Mouse (Mus musculus): ENCODE results near the gene Thy1. TPM values are rescaled to one million over a fixed set of nuclear protein-coding genes. Genes with fewer than 3 reads are reported as not detected.

Thy1 gene
- polyA plus RNA-seq, 1 experiment from 2014 or later, result 2.4 TPM

DNA sequence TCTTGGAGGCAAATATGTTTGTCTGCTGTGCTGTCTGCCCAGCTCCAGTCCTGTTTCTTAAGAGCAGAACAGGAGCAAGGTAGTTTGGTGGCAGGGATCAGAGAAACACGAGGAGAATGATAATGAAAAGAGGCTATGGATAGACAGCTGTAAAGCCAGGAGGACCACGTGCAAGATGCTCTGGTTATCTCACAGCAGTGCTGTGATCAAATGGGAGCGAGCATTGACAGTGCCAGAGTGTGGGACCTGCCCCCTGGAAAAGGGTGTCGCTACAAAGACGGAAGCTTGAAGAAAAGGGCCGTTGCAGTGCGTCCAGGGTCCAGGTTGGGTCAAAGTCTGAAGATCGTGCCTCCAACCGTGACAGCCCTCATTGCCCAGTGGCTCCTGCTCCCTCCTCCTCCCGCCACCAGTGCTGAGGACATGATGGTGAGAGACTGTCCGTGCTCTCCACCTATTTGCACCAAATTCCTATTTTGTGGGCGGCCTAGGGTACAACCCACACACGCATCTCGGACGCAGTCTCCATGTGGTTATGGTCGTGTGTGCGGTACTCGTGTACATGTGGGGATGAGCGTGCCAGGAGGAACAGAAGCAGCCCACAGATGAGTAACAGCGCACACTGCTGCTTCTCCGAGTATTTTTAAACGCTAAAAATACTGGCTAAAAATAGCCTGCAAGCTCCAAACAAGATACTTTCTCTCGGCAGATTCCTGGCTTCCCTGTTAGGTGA lies 40.4 kb downstream of the Thy1 start:
- H3K27me3 ChIP-seq (ENCODE audit: control insufficient read depth, insufficient read depth, low read length), result peaks cover 6% of the 10 kb centered on the region
- H3K4me2 ChIP-seq (ENCODE audit: low read depth, low read length), result peak overlapping the region; percentile 97; the same call in 1 of the 2 replicates
- H3K4me3 ChIP-seq (ENCODE audit: low read depth, low read length), result no peak overlapping the region
- 7% methylated on average over 23 of the region's 23 CpGs for WGBS
- DNase-seq (ENCODE audit: low spot score) (no peak), ATAC-seq (replicated peaks; ENCODE audit: insufficient number of reproducible peaks, low FRiP score, low TSS enrichment, low read depth) (no peak)
- no peak overlapping the region for H3K27ac ChIP-seq (replicated peaks; ENCODE audit: low read depth, low read length)
- no peaks in the 10 kb centered on the region for H3K9me3 ChIP-seq (replicated peaks; ENCODE audit: control insufficient read depth, low read length)
- H3K9ac ChIP-seq (replicated peaks; ENCODE audit: low read length), result no peak overlapping the region
- peaks cover 6% of the 10 kb centered on the region for H3K4me1 ChIP-seq (ENCODE audit: control insufficient read depth, insufficient read depth, low read length)
- no peaks in the 10 kb centered on the region for H3K36me3 ChIP-seq (replicated peaks; ENCODE audit: control insufficient read depth, insufficient read depth, low read depth, low read length)

DNA sequence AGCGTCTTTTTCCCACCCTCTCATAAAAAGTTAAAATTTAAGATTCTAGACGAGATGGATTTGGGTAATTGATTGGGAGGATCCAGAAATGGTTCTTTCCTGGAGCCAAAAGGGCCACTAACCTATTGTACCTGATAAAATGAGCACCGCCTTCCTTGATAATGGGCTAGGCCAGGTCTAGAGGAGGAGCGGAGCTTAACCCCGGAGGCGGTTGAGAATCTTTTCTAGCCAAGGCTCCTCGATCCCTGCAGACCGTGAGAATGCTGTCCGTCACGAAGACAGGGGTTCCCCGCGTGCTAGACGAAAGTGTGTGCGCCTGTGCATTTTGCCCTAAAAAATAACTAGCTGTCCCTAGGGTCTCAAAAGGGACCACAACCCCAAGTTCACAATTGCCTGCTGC lies 41.1 kb downstream of the Thy1 start:
- 0 out of 2 replicates have a peak, but pooled peaks have one; percentile 11 for ATAC-seq (replicated peaks; ENCODE audit: insufficient number of reproducible peaks, low FRiP score, low TSS enrichment, low read depth)
- Histone ChIP-seq H3K9ac (replicated peaks; ENCODE audit: low read length) (peak overlapping the region; percentile 72), H3K27ac (replicated peaks; ENCODE audit: low read depth, low read length) (no peak overlapping the region), H3K9me3 (replicated peaks; ENCODE audit: control insufficient read depth, low read length) (no peaks in the 10 kb centered on the region), H3K4me1 (ENCODE audit: control insufficient read depth, insufficient read depth, low read length) (peaks cover 6% of the 10 kb centered on the region), H3K36me3 (replicated peaks; ENCODE audit: control insufficient read depth, insufficient read depth, low read depth, low read length) (no peaks in the 10 kb centered on the region), H3K27me3 (ENCODE audit: control insufficient read depth, insufficient read depth, low read length) (peaks cover 6% of the 10 kb centered on the region), H3K4me2 (ENCODE audit: low read depth, low read length) (peak overlapping the region; percentile 97), H3K4me3 (ENCODE audit: low read depth, low read length) (peak overlapping the region; percentile 58)
- WGBS, result 2% methylated on average over 14 of the region's 14 CpGs
- no peak for DNase-seq (ENCODE audit: low spot score)

DNA sequence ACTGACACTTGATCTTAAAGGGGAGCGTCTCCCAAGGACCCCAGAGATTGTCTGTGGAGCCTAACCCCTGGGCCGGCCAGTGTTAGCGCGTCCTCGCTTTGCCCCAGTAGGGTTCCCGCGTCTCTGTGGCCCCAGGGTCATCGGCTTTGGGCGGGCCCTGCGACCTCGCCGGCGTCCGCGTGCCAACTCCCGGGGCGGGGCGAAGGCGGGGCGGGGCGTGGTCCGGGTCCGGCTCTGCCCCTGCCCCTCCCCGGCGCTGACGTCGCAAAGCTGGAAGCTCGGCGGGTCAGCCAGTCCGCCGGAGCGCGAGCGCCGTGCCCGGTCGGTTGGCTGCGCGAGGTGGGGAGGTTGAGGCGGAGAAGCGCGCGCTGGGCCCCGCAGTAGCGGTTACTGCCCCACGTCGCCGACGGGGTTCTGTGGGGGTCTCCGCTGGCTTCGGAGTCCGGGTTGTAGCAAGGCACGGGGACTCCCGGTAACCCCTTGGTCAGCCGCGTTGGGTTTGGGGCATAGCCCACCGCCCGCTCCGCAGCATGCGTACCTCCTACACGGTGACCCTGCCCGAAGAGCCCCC lies 41.6 kb downstream of the Thy1 start:
- DNase-seq (ENCODE audit: low spot score), result peak; percentile 90
- H3K27me3 ChIP-seq (ENCODE audit: control insufficient read depth, insufficient read depth, low read length), result peaks cover 6% of the 10 kb centered on the region
- H3K36me3 ChIP-seq (replicated peaks; ENCODE audit: control insufficient read depth, insufficient read depth, low read depth, low read length), result no peaks in the 10 kb centered on the region
- peak overlapping the region; percentile 97 for H3K4me2 ChIP-seq (ENCODE audit: low read depth, low read length)
- H3K4me1 ChIP-seq (ENCODE audit: control insufficient read depth, insufficient read depth, low read length), result peaks cover 6% of the 10 kb centered on the region
- H3K4me3 ChIP-seq (ENCODE audit: low read depth, low read length), result peak overlapping the region; percentile 58
- peak overlapping the region; percentile 72 for H3K9ac ChIP-seq (replicated peaks; ENCODE audit: low read length)
- no peak overlapping the region for H3K27ac ChIP-seq (replicated peaks; ENCODE audit: low read depth, low read length)
- ATAC-seq (replicated peaks; ENCODE audit: insufficient number of reproducible peaks, low FRiP score, low TSS enrichment, low read depth), result peak; percentile 79
- under 1% methylated on average over 62 of the region's 62 CpGs for WGBS
- H3K9me3 ChIP-seq (replicated peaks; ENCODE audit: control insufficient read depth, low read length), result no peaks in the 10 kb centered on the region

DNA sequence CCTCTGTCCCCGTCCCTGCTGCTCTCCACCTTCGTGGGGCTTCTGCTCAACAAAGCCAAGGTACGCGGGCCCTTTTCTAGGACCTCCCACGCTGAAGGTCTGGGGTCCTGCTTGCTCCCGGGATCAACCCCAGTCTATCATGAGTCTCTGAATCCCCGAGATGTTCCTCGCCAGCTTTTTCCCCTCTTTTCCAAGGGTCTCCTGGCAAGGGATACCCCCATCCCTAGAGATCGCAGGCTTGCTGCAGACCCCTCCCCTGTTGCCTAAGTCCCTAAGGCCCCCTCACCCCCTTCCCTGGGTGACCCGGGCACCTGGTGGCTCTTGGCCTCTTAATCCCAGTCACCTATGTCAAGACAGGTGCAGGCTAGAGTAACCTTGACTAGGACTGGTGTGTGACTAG lies 42.1 kb downstream of the Thy1 start:
- H3K27me3 ChIP-seq (ENCODE audit: control insufficient read depth, insufficient read depth, low read length), result peaks cover 6% of the 10 kb centered on the region

DNA sequence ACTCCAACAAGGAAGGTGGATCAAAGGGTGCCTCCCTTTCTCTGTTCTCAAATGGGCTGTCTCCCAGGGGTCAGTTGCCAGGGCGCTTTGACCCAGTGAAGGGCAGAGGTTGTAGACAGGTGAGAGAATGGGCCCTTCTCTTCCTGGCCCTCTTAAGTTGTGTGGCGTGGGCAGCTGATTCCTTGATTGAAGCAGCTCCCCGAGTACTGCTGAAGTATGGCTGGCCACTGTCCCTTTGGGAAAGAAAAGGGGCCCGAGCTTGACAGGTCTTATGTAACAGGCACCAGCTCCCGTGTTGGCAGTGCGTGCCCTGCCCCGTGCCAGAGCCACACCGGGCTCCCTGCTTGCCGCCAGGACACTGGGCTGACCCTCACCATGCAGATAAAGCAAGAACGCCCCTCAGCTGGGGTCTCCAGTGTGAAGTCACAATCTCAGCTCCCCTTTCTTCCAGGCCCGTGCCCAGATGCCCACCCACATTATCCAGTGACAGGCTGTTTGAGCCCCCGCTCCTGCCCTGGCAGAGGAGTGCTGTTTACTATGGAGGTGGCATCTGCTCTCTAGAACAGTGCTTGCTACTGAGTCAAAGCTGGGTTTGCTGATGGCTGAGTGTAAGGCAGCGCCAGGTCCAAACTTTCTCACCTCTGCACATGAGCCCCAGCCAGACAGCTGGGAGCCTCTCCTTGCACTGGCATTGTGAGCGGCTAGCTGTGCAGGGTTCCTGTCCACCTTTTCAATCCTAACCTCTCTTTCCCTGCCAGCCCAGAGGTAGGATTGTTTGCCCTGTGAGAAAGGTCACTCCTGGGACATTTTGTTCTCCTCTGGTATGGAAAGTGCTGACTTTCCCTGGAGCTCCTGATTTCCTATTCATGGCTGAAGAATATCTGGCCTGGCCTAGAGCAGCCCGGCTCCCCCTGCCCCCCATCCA lies 42.8 kb downstream of the Thy1 start:
- Histone ChIP-seq H3K4me2 (ENCODE audit: low read depth, low read length) (no peak overlapping the region; the same call in none of the 2 replicates), H3K4me1 (ENCODE audit: control insufficient read depth, insufficient read depth, low read length) (peaks cover 6% of the 10 kb centered on the region), H3K27ac (replicated peaks; ENCODE audit: low read depth, low read length) (no peak overlapping the region), H3K9ac (replicated peaks; ENCODE audit: low read length) (no peak overlapping the region), H3K27me3 (ENCODE audit: control insufficient read depth, insufficient read depth, low read length) (peaks cover 6% of the 10 kb centered on the region), H3K4me3 (ENCODE audit: low read depth, low read length) (no peak overlapping the region), H3K36me3 (replicated peaks; ENCODE audit: control insufficient read depth, insufficient read depth, low read depth, low read length) (no peaks in the 10 kb centered on the region), H3K9me3 (replicated peaks; ENCODE audit: control insufficient read depth, low read length) (no peaks in the 10 kb centered on the region)
- DNase-seq (ENCODE audit: low spot score) (no peak), ATAC-seq (replicated peaks; ENCODE audit: insufficient number of reproducible peaks, low FRiP score, low TSS enrichment, low read depth) (no peak)
- 70% methylated on average over 15 of the region's 15 CpGs for WGBS

More for the DNA sequence above, 42.1 kb downstream of the Thy1 start:
- Histone ChIP-seq H3K27ac (replicated peaks; ENCODE audit: low read depth, low read length) (no peak overlapping the region), H3K9me3 (replicated peaks; ENCODE audit: control insufficient read depth, low read length) (no peaks in the 10 kb centered on the region), H3K36me3 (replicated peaks; ENCODE audit: control insufficient read depth, insufficient read depth, low read depth, low read length) (no peaks in the 10 kb centered on the region), H3K9ac (replicated peaks; ENCODE audit: low read length) (peak overlapping the region; percentile 72), H3K4me2 (ENCODE audit: low read depth, low read length) (peak overlapping the region; percentile 97), H3K4me3 (ENCODE audit: low read depth, low read length) (peak overlapping the region; percentile 58), H3K4me1 (ENCODE audit: control insufficient read depth, insufficient read depth, low read length) (peaks cover 6% of the 10 kb centered on the region)
- no peak for DNase-seq (ENCODE audit: low spot score)
- no peak for ATAC-seq (replicated peaks; ENCODE audit: insufficient number of reproducible peaks, low FRiP score, low TSS enrichment, low read depth)
- WGBS, result 2% methylated on average over 10 of the region's 10 CpGs

DNA sequence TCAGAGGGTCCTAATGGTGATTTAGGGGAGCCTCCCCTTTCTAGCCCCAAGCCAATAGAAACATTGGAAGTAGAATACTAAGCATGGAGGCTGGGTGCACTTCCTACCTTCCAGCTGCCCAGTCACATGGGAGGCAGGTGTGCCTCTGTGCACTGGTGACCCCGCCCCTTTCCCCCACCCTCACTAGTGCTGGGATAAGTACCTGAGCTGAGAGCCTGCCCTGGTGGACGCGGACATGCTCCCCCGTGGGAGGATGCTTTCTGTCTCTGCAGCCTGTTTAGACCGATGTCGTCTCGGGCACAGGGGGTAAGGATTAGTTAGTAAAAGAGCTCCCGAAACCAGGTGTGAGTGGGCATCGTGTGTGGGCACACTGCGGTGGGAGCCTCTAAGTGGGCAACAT lies 43.8 kb downstream of the Thy1 start:
- WGBS, result 36% methylated on average over 10 of the region's 10 CpGs
- DNase-seq (ENCODE audit: low spot score), result no peak
- Histone ChIP-seq H3K9ac (replicated peaks; ENCODE audit: low read length) (no peak overlapping the region), H3K4me1 (ENCODE audit: control insufficient read depth, insufficient read depth, low read length) (peaks cover 6% of the 10 kb centered on the region), H3K36me3 (replicated peaks; ENCODE audit: control insufficient read depth, insufficient read depth, low read depth, low read length) (no peaks in the 10 kb centered on the region), H3K9me3 (replicated peaks; ENCODE audit: control insufficient read depth, low read length) (no peaks in the 10 kb centered on the region), H3K4me2 (ENCODE audit: low read depth, low read length) (no peak overlapping the region), H3K27me3 (ENCODE audit: control insufficient read depth, insufficient read depth, low read length) (peaks cover 6% of the 10 kb centered on the region), H3K4me3 (ENCODE audit: low read depth, low read length) (no peak overlapping the region), H3K27ac (replicated peaks; ENCODE audit: low read depth, low read length) (no peak overlapping the region)
- ATAC-seq (replicated peaks; ENCODE audit: insufficient number of reproducible peaks, low FRiP score, low TSS enrichment, low read depth), result no peak

DNA sequence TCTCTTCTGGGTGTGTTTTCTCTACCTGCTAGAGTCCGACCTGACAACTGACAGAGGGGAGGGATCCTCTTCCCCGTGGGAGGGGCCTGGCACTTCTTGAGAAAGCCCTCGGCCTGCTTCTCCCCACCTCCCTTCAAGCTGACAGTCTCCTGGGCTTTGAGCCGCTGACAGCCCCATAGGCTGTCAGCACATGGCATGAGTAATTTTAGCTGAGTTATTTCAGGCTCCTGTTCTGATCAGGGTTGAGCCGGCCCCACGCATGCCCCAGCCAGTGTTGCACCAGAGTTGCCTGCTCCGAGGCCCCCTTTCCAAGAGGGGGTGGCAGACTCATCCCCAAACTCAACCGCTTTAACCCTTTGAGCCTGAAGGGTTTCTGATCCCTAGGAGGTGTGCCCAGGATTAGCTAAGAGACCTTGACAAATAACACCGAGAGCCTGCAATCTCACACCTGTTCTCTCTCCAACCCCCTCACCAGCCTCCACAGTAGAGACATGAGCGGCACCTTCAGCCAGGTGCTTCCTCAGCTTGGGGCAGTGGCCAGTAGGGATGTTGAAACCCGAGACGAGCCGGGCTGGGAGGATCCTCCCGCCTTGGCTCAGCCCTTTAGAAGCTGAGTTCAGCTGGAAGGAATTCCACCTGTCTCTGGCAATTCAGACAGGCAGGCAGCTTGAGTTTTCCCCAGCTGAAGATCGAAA lies 44.7 kb downstream of the Thy1 start:
- DNase-seq (ENCODE audit: low spot score) (peak; percentile 61), ATAC-seq (replicated peaks; ENCODE audit: insufficient number of reproducible peaks, low FRiP score, low TSS enrichment, low read depth) (peak; percentile 37; the same call in 1 of the 2 replicates)
- Histone ChIP-seq H3K9ac (replicated peaks; ENCODE audit: low read length) (no peak overlapping the region), H3K27me3 (ENCODE audit: control insufficient read depth, insufficient read depth, low read length) (peaks cover 6% of the 10 kb centered on the region), H3K4me3 (ENCODE audit: low read depth, low read length) (no peak overlapping the region), H3K4me2 (ENCODE audit: low read depth, low read length) (no peak overlapping the region; the same call in 1 of the 2 replicates), H3K36me3 (replicated peaks; ENCODE audit: control insufficient read depth, insufficient read depth, low read depth, low read length) (no peaks in the 10 kb centered on the region; the same call in 1 of the 2 replicates), H3K9me3 (replicated peaks; ENCODE audit: control insufficient read depth, low read length) (no peaks in the 10 kb centered on the region), H3K4me1 (ENCODE audit: control insufficient read depth, insufficient read depth, low read length) (peaks cover 6% of the 10 kb centered on the region), H3K27ac (replicated peaks; ENCODE audit: low read depth, low read length) (no peak overlapping the region)
- 7% methylated on average over 15 of the region's 15 CpGs for WGBS

All from embryonic facial prominence, embryonic 11.5 days (tissue).